Mouse (Mus musculus) ES-Bruce4 (cell line): ENCODE data around the gene Akap13. TPM values are rescaled to one million over a fixed set of nuclear protein-coding genes. Genes with fewer than 3 reads are reported as not detected.

Experiments
- H3K27ac ChIP-seq: 2 replicates; pipeline ENCODE4 v1.5.1; 2012; ENCODE audit warnings: low read length, inconsistent platforms; ENCODE audit not compliant: insufficient read depth
- H3K27me3 ChIP-seq: 2 replicates; pipeline ENCODE4 v1.6.1; 2012; ENCODE audit warnings: mild to moderate bottlenecking, low read length, inconsistent platforms; ENCODE audit not compliant: control insufficient read depth, poor library complexity, insufficient read depth, severe bottlenecking
- H3K36me3 ChIP-seq: 2 replicates; pipeline ENCODE4 v1.6.1; 2012; ENCODE audit warnings: inconsistent platforms, mild to moderate bottlenecking, low read length, moderate library complexity; ENCODE audit not compliant: control insufficient read depth, poor library complexity, insufficient read depth, severe bottlenecking
- H3K4me1 ChIP-seq: one replicate; pipeline ENCODE4 v1.8.1; 2011; ENCODE audit warnings: low read length; ENCODE audit not compliant: control insufficient read depth, insufficient read depth
- H3K4me3 ChIP-seq: 2 replicates; pipeline ENCODE4 v1.5.1; 2011; ENCODE audit warnings: low read depth, mild to moderate bottlenecking, low read length
- H3K9ac ChIP-seq: 2 replicates; pipeline ENCODE4 v1.6.1; 2012; ENCODE audit warnings: low read depth, mild to moderate bottlenecking, inconsistent platforms; ENCODE audit not compliant: poor library complexity, severe bottlenecking
- H3K9me3 ChIP-seq: replicated peaks from 2 replicates; pipeline ENCODE4 v1.6.1; 2012; ENCODE audit warnings: mild to moderate bottlenecking, low read length, inconsistent platforms; ENCODE audit not compliant: control insufficient read depth, poor library complexity, insufficient read depth, severe bottlenecking
- CTCF ChIP-seq: IDR thresholded peaks from one replicate; pipeline ENCODE4 v1.8.1; 2011; ENCODE audit warnings: low read depth, low read length
- EP300 ChIP-seq: IDR thresholded peaks from 2 replicates; pipeline ENCODE4 v1.6.1; 2011; ENCODE audit warnings: low read depth, low read length; ENCODE audit not compliant: insufficient read depth
- POLR2A ChIP-seq: IDR thresholded peaks from one replicate; pipeline ENCODE4 v1.8.1; 2011; ENCODE audit warnings: low read length; ENCODE audit not compliant: insufficient read depth
- polyA plus RNA-seq: library from polyadenylated mRNA; stranded (reverse); fragments of >200 nt; gene quantifications from 2 replicates; pipeline ENCODE4 v1.2.4, GENCODE M21; 2011; ENCODE audit warnings: low read depth; ENCODE audit not compliant: missing spikeins, insufficient read depth, insufficient read length

The Akap13 gene
- polyA plus RNA-seq, 1 experiment, result 27.4 TPM

DNA sequence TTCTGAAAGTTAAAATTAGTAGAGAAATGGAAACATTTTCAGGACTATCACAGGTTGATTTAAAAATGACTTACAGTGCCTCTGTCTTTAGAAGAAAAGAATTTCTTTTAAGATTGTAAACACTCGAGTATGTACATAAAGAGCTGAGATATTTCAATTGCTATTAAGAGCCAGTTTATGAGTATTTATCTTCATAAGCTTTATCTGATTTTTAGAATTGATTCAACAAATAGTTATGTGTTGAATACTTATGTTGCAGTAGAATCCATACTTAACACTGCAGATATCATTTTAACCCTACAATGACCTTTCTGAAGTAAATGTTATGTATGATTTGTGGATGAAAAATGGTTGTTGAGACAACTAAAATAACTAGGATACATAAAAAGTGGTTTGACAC is 136.6 kb downstream of the Akap13 start:
- no peak overlapping the region for H3K4me3 ChIP-seq
- no peak for TF ChIP-seq EP300
- no peak for TF ChIP-seq CTCF
- TF ChIP-seq POLR2A, result no peak

DNA sequence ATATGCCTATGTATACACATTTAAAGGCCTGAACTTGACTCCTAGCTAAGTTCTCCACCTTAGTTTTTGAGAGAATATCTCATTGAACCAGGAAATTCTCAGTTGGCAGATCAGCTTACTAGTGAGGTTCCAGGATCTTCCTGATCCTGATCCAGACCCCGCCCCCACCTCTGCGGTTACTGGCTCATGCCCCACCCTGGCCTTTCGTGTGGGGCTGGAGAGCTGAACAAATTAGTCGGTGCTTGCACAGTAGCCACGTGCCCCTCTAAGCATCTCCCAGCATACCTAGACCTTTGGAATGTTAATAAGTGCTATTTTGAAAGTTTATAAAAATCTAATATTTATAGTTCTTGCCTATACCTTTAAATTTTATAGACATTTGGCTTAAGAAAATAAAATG is 139.5 kb downstream of the Akap13 start:
- H3K9me3 ChIP-seq, result no peaks in the 10 kb centered on the region
- no peaks in the 10 kb centered on the region for H3K27me3 ChIP-seq
- H3K4me3 ChIP-seq, result no peak overlapping the region
- no peak overlapping the region for H3K27ac ChIP-seq
- no peaks in the 10 kb centered on the region for H3K4me1 ChIP-seq
- H3K9ac ChIP-seq, result no peak overlapping the region
- TF ChIP-seq EP300 (no peak), POLR2A (no peak), CTCF (no peak)
- H3K36me3 ChIP-seq, result no peaks in the 10 kb centered on the region

More for the DNA sequence above, 136.6 kb downstream of the Akap13 start:
- H3K4me1 ChIP-seq, result no peaks in the 10 kb centered on the region
- H3K27me3 ChIP-seq, result no peaks in the 10 kb centered on the region
- H3K9me3 ChIP-seq, result no peaks in the 10 kb centered on the region
- H3K27ac ChIP-seq, result no peak overlapping the region
- H3K36me3 ChIP-seq, result no peaks in the 10 kb centered on the region
- no peak overlapping the region for H3K9ac ChIP-seq

GRCm38 (mm10) chr7:75595268-75595667 is 139.9 kb downstream of the Akap13 start:
- no peaks in the 10 kb centered on the region for H3K27me3 ChIP-seq
- TF ChIP-seq POLR2A (no peak), EP300 (no peak), CTCF (no peak)
- H3K4me1 ChIP-seq, result no peaks in the 10 kb centered on the region
- H3K36me3 ChIP-seq, result no peaks in the 10 kb centered on the region
- H3K27ac ChIP-seq, result no peak overlapping the region
- H3K4me3 ChIP-seq, result no peak overlapping the region
- H3K9me3 ChIP-seq, result no peaks in the 10 kb centered on the region
- H3K9ac ChIP-seq, result no peak overlapping the region

- TF ChIP-seq CTCF (no peak), EP300 (no peak), POLR2A (no peak)
- H3K36me3 ChIP-seq, result no peaks in the 10 kb centered on the region
Observed at GRCm38 (mm10) chr7:75596058-75596748, 140.9 kb downstream of the Akap13 start.

DNA sequence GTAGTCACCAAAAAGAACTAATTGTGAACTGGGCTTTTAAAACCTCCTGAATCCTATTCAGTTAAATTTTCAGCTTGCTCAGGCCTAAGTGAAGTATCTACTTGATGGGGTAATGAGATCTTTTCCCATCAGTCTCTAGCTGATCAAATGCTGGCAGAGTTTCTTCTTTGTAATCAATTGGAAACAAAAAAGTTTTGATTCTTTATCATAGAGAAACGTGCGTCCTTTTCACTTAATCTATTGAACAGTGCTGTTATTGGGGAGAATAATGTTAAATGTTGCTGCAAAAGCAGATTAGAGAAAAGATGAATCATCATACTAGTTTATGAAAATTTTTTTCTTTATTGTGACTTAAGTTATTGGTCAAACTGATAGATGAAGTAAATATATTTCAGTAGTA is 142.5 kb downstream of the Akap13 start:
- H3K36me3 ChIP-seq, result no peaks in the 10 kb centered on the region
- no peak overlapping the region for H3K4me3 ChIP-seq
- H3K27me3 ChIP-seq, result no peaks in the 10 kb centered on the region
- TF ChIP-seq EP300, result no peak
- no peak for TF ChIP-seq CTCF
- no peak for TF ChIP-seq POLR2A
- no peaks in the 10 kb centered on the region for H3K9me3 ChIP-seq
- no peak overlapping the region for H3K27ac ChIP-seq
- H3K4me1 ChIP-seq, result no peaks in the 10 kb centered on the region
- no peak overlapping the region for H3K9ac ChIP-seq

More at GRCm38 (mm10) chr7:75596058-75596748, 140.9 kb downstream of the Akap13 start:
- Histone ChIP-seq H3K4me1 (no peaks in the 10 kb centered on the region), H3K9ac (no peak overlapping the region), H3K4me3 (no peak overlapping the region), H3K27me3 (no peaks in the 10 kb centered on the region), H3K9me3 (no peaks in the 10 kb centered on the region), H3K27ac (no peak overlapping the region)

DNA sequence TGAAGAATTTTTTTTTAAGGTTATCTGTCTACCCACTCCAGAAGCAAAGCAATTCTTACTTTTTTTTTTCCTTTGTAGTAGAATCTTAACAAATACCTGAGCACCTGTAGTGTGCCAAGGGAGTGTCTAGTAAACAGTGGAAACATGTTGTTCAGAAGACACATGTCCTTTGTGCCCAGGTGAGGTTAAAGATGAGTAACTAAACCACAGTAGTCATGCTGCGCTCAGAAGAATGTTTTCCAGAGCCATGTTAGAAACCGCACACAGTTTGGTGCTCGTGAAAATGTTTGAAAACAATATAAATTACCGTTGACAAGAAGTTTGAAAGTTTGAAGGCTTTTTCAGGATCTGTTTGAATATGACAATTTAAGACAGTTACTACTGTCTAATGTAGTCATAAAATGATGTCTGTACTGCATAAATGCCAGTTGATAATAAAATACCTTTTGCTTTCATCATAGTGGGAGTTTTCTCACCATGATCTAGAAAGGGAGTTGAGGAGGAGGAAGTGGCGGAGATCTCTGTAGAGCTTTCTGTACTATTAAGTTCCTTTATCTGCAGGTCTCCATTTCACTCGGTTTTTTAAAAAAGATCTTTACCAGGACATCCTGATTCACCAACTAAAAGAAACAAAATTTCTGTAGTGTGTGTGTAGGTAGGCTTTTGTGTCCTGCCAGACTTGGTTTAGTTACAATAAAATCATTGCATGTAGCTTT is 145.2 kb downstream of the Akap13 start:
- no peak overlapping the region for H3K9ac ChIP-seq
- no peak overlapping the region for H3K27ac ChIP-seq
- H3K36me3 ChIP-seq, result no peaks in the 10 kb centered on the region
- TF ChIP-seq POLR2A (no peak), CTCF (no peak), EP300 (no peak)
- no peak overlapping the region for H3K4me3 ChIP-seq
- no peaks in the 10 kb centered on the region for H3K9me3 ChIP-seq
- H3K27me3 ChIP-seq, result no peaks in the 10 kb centered on the region
- no peaks in the 10 kb centered on the region for H3K4me1 ChIP-seq
